16 mouse cellular contexts compared by ENCODE assay signal in the genomic region with DNA sequence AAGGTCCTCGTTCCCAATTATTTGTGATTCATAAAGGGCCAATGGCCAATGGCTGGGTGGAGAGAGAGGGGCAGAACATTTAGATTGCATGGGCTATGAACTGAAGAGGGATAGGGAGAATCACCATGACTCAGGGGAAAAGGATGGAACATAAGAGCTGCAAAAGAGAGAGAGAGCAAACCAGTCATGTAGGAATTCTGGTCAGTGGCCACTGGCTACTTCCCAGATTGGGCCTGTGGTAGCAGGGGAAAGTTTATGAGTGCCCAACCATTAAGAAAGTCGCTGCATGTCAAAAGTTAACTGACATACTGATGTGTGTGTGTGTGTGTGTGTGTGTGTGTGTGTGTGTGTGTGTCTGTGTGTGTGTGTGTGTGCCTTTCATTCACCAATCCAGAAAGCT.
"Had no signal": no experiment of that assay in that cellular context is flagged by ENCODE, and none has a peak within 500 bp of the region (broad histone marks: within the 10 kb centered on the region; RNA-seq: fewer than 3 reads in every experiment).

No protein-coding gene starts in this region.

- H3K36me3 ChIP-seq: neural tube, embryonic 13.5 days; neural tube, embryonic 15.5 days; stomach, embryonic 15.5 days had no signal

- H3K9me3 ChIP-seq: neural tube, embryonic 13.5 days; neural tube, embryonic 15.5 days; stomach, embryonic 15.5 days had no signal

- H3K4me1 ChIP-seq: stomach, embryonic 15.5 days had no signal

- H3K9ac ChIP-seq: neural tube, embryonic 13.5 days; neural tube, embryonic 15.5 days; stomach, embryonic 15.5 days had no signal

- H3K27me3 ChIP-seq: neural tube, embryonic 13.5 days; neural tube, embryonic 15.5 days; stomach, embryonic 15.5 days had no signal

- H3K4me2 ChIP-seq: neural tube, embryonic 13.5 days; neural tube, embryonic 15.5 days; stomach, embryonic 15.5 days had no signal

- DNase-seq: retina, postnatal 1 day; right cerebral cortex, adult 18-20 months; right cerebral cortex, postnatal 14 days; right cerebral cortex, postnatal 25 days; right cerebral cortex, postnatal 4 days; spleen, adult 18-20 months; thymus, adult 18-20 months; thymus, adult 2 months; thymus, postnatal 14 days; thymus, postnatal 25 days; thymus, postnatal 36 days; thymus, postnatal 4 days had no signal

- H3K27ac ChIP-seq: neural tube, embryonic 13.5 days; neural tube, embryonic 15.5 days; stomach, embryonic 15.5 days; stomach, postnatal 0 days had no signal

- H3K4me3 ChIP-seq: neural tube, embryonic 13.5 days; neural tube, embryonic 15.5 days; stomach, embryonic 15.5 days had no signal
